ENCODE assay signal across 8 mouse cellular contexts in genomic region chr10:57485908-57486541, GRCm38 (mm10). TPM values are rescaled to one million over a fixed set of nuclear protein-coding genes. Genes with fewer than 3 reads are reported as not detected.
DNase-seq lines count a peak whose midpoint lies in the region; ATAC-seq lines count a peak whose summit lies in the region.

TSS of gene Hsf2 (plus strand) at chr10:57486385.

- no peaks in the 10 kb centered on the region for H3K27me3 ChIP-seq in forebrain, embryonic 14.5 days (replicated peaks; ENCODE audit: control insufficient read depth, insufficient read depth, low read length)
- no peaks in the 10 kb centered on the region for H3K27me3 ChIP-seq in neural tube, embryonic 15.5 days (replicated peaks)

- H3K9ac ChIP-seq in forebrain, embryonic 14.5 days (ENCODE audit: low read length): peak within 1 kb of the TSS; percentile 96
- peak within 1 kb of the TSS; percentile 96 for H3K9ac ChIP-seq in neural tube, embryonic 15.5 days (replicated peaks)

- H3K4me2 ChIP-seq in forebrain, embryonic 14.5 days (ENCODE audit: low read length): peak within 1 kb of the TSS; percentile 67
- H3K4me2 ChIP-seq in neural tube, embryonic 15.5 days: peak within 1 kb of the TSS; percentile 68

- DNase-seq in ES-CJ7 (ENCODE audit: low read depth, low spot score): peak; percentile 97
- DNase-seq in cerebellum, adult 11 months: peak; percentile 96
- peak; percentile 99 for DNase-seq in forebrain, embryonic 14.5 days (ENCODE audit: low spot score)
- DNase-seq in heart, postnatal 14 days: peak; percentile 96 to 98
- DNase-seq in layer of hippocampus, adult 11-12 months (ENCODE audit: low spot score): peak; percentile 97
- peak; percentile 97 for DNase-seq in lung, adult 18-20 months
- DNase-seq in testis, postnatal 14 days (ENCODE audit: low spot score): peak; percentile 97

- peaks cover 10% of the 10 kb centered on the region for H3K4me1 ChIP-seq in forebrain, embryonic 14.5 days (ENCODE audit: control insufficient read depth, insufficient read depth, low read length)
- H3K4me1 ChIP-seq in neural tube, embryonic 15.5 days: peaks cover 21% of the 10 kb centered on the region

- no peaks in the 10 kb centered on the region for H3K9me3 ChIP-seq in forebrain, embryonic 14.5 days (replicated peaks; ENCODE audit: control insufficient read depth, low read length)
- H3K9me3 ChIP-seq in neural tube, embryonic 15.5 days (replicated peaks): no peaks in the 10 kb centered on the region

- peak within 1 kb of the TSS; percentile 98 for H3K27ac ChIP-seq in forebrain, embryonic 14.5 days (ENCODE audit: low read depth, low read length)
- H3K27ac ChIP-seq in neural tube, embryonic 15.5 days (replicated peaks): peak within 1 kb of the TSS; percentile 97

- intact Hi-C loops in heart, postnatal 14 days (cut with DNase I): loop anchor here (2.0 kb wide), 1 partner anchor 47 kb away; the partner anchor contains the start of gene Serinc1

- ATAC-seq in forebrain, embryonic 14.5 days: peak; percentile 99
- peak; percentile 99 for ATAC-seq in neural tube, embryonic 15.5 days (ENCODE audit: low FRiP score)

- H3K4me3 ChIP-seq in forebrain, embryonic 14.5 days (ENCODE audit: low read depth, low read length): peak within 1 kb of the TSS; percentile 94
- peak within 1 kb of the TSS; percentile 90 for H3K4me3 ChIP-seq in neural tube, embryonic 15.5 days (replicated peaks)

- H3K36me3 ChIP-seq in forebrain, embryonic 14.5 days (ENCODE audit: control insufficient read depth, insufficient read depth, low read length): no peaks in the 10 kb centered on the region; the same call in 1 of the 2 replicates
- no peaks in the 10 kb centered on the region for H3K36me3 ChIP-seq in neural tube, embryonic 15.5 days

- 2% methylated on average over 37 of the region's 52 CpGs for WGBS in forebrain, embryonic 14.5 days
- WGBS in neural tube, embryonic 15.5 days: 2% methylated on average over 46 of the region's 52 CpGs

RNA-seq across cellular contexts. Expression of gene Hsf2, which starts in this region (rescaled TPM):
- 56.0 and 63.5 TPM in 2 replicates for polyA plus RNA-seq in forebrain, embryonic 14.5 days (2014; fragmentation: Nextera tagmentation; extraction: Ambion mirVana)
- 10 to 100 TPM; 16.4 to 18.0 TPM for total RNA-seq in heart, postnatal 14 days (2021)
- 38.0 and 44.0 TPM in 2 replicates for polyA plus RNA-seq in neural tube, embryonic 15.5 days (2015; fragmentation: Nextera tagmentation; extraction: Ambion mirVana)

Comparison
In these comparisons a context has a peak if more than half of its experiments do, and no peak if none do; other contexts are left out.
1. Peak in every context shown above with its lines: DNase-seq, ATAC-seq, H3K4me3 ChIP-seq and H3K27ac ChIP-seq.